ENCODE assay signal across 33 mouse cellular contexts in genomic region chr17:30932836-30933235, GRCm38 (mm10). TPM values are rescaled to one million over a fixed set of nuclear protein-coding genes. Genes with fewer than 3 reads are reported as not detected.
"Had no signal": no experiment of that assay in that cellular context is flagged by ENCODE, and none has a peak within 500 bp of the region (broad histone marks: within the 10 kb centered on the region; RNA-seq: fewer than 3 reads in every experiment).

No protein-coding gene starts in this region.

- H3K27ac ChIP-seq: heart, adult 2 months; heart, embryonic 13.5 days; heart, embryonic 15.5 days; hindbrain, embryonic 13.5 days; hindbrain, embryonic 15.5 days; hindbrain, postnatal 0 days; kidney, embryonic 15.5 days; kidney, postnatal 0 days; limb, embryonic 12.5 days had no signal

- DNase-seq: gastrocnemius, postnatal 14 days; gastrocnemius, postnatal 36 days; heart, adult 11 months; heart, adult 2 months; heart, postnatal 14 days; heart, postnatal 36 days; kidney, adult 11 months; kidney, adult 2 months; kidney, adult 9 months; kidney, postnatal 14 days; kidney, postnatal 36 days; layer of hippocampus, adult 9-11 months; layer of hippocampus, postnatal 36 days; liver had no signal

- H3K4me2 ChIP-seq: heart, embryonic 11.5 days; heart, embryonic 13.5 days; heart, embryonic 15.5 days; hindbrain, embryonic 13.5 days; hindbrain, embryonic 15.5 days; kidney, embryonic 15.5 days; limb, embryonic 12.5 days; liver, embryonic 11.5 days had no signal

- H3K4me1 ChIP-seq: kidney, embryonic 15.5 days; limb, embryonic 12.5 days had no signal

- H3K9me3 ChIP-seq: heart, embryonic 13.5 days; heart, embryonic 15.5 days; hindbrain, embryonic 13.5 days; hindbrain, embryonic 15.5 days; kidney, embryonic 15.5 days; limb, embryonic 12.5 days had no signal

- ATAC-seq: hindbrain, postnatal 0 days; intestine, embryonic 16.5 days had no signal

- H3K27me3 ChIP-seq: heart, embryonic 15.5 days; hindbrain, embryonic 13.5 days; hindbrain, embryonic 15.5 days; kidney, embryonic 15.5 days had no signal

- H3K9ac ChIP-seq: heart, embryonic 13.5 days; heart, embryonic 15.5 days; hindbrain, embryonic 13.5 days; hindbrain, embryonic 15.5 days; kidney, embryonic 15.5 days; limb, embryonic 12.5 days had no signal

- H3K4me3 ChIP-seq: heart, adult 2 months; heart, embryonic 13.5 days; heart, embryonic 15.5 days; hindbrain, embryonic 13.5 days; hindbrain, embryonic 15.5 days; kidney, embryonic 15.5 days; limb, embryonic 12.5 days had no signal

- H3K36me3 ChIP-seq: heart, embryonic 13.5 days; heart, embryonic 15.5 days; hindbrain, embryonic 13.5 days; hindbrain, embryonic 15.5 days; kidney, embryonic 15.5 days; limb, embryonic 12.5 days had no signal

RNA-seq across cellular contexts. Expression of gene Umodl1, which starts 21.6 kb away (rescaled TPM):
- total RNA-seq: gastrocnemius, adult 18-20 months; gastrocnemius, adult 8-10 months; gastrocnemius, postnatal 36 days; heart, adult 2 months; heart, postnatal 14 days; heart, postnatal 36 days; hematopoietic stem cell, adult 5-6 weeks had no signal
- polyA plus RNA-seq: gonadal fat pad, adult 2 months; heart, adult 2 months; heart, embryonic 11.5 days; heart, postnatal 0 days; hindbrain, embryonic 11.5 days; hindbrain, embryonic 13.5 days; hindbrain, embryonic 15.5 days; intestine, embryonic 14.5 days; intestine, embryonic 16.5 days; kidney, adult 2 months; large intestine, adult 2 months; liver, embryonic 11.5 days had no signal

RNA-seq across cellular contexts. Expression of gene Glp1r, which starts 31.2 kb away (rescaled TPM):
- total RNA-seq: gastrocnemius, adult 18-20 months; gastrocnemius, adult 8-10 months; gastrocnemius, postnatal 14 days; gastrocnemius, postnatal 36 days; hematopoietic stem cell, adult 5-6 weeks had no signal
- polyA plus RNA-seq: limb, embryonic 12.5 days had no signal
